Mouse (Mus musculus) MEL (cell line): ENCODE results near the gene Dnaja2. TPM values are rescaled to one million over a fixed set of nuclear protein-coding genes. Genes with fewer than 3 reads are reported as not detected.

ENCODE experiments used
- DNase-seq: peaks from one replicate; pipeline ENCODE4 v3.0.0; 2011; ENCODE audit warnings: low read depth, low spot score
- H3K27ac ChIP-seq: 2 replicates; pipeline ENCODE4 v1.5.1; 2012; ENCODE audit warnings: low read depth, mild to moderate bottlenecking, control low read depth, low read length, moderate library complexity; ENCODE audit not compliant: control insufficient read depth
- H3K27me3 ChIP-seq, 2 experiments: fragments of 150-350 bp in 1 of 2; sonication (generic) in 1 of 2; 2 replicates each; pipeline ENCODE4 v1.6.1; 2012; ENCODE audit warnings: low read length in 2 of 2, mild to moderate bottlenecking in 2 of 2, improper control_type of control experiment in 1 of 2, moderate library complexity in 1 of 2; ENCODE audit not compliant: insufficient read depth in 2 of 2, control insufficient read depth in 1 of 2
- H3K36me3 ChIP-seq, 2 experiments: 2 replicates each; pipeline ENCODE4 v1.6.1; 2012 to 2014; ENCODE audit warnings: low read length in 2 of 2, improper control_type of control experiment in 1 of 2, inconsistent platforms in 1 of 2, mild to moderate bottlenecking in 1 of 2; ENCODE audit not compliant: insufficient read depth in 2 of 2, control insufficient read depth in 1 of 2
- H3K4me1 ChIP-seq, 2 experiments: fragments of 150-350 bp in 1 of 2; sonication (generic) in 1 of 2; 2 replicates each; pipeline ENCODE4 v1.6.1; 2012; ENCODE audit warnings: low read length in 2 of 2, improper control_type of control experiment in 1 of 2, mild to moderate bottlenecking in 1 of 2; ENCODE audit not compliant: insufficient read depth in 2 of 2, control insufficient read depth in 1 of 2
- H3K4me3 ChIP-seq, 2 experiments: fragments of 150-350 bp in 1 of 2; sonication (generic) in 1 of 2; 2 replicates each; pipeline ENCODE4 v1.5.1; 2012; ENCODE audit warnings: low read depth in 2 of 2, low read length in 2 of 2, mild to moderate bottlenecking in 2 of 2, moderate library complexity in 2 of 2, control low read depth in 1 of 2, improper control_type of control experiment in 1 of 2; ENCODE audit not compliant: control insufficient read depth in 1 of 2, insufficient read depth in 1 of 2
- H3K79me2 ChIP-seq: 2 replicates; pipeline ENCODE4 v1.6.1; 2012; ENCODE audit warnings: mild to moderate bottlenecking, low read length, moderate library complexity; ENCODE audit not compliant: control insufficient read depth, poor library complexity, insufficient read depth
- H3K9ac ChIP-seq: 2 replicates; pipeline ENCODE4 v1.6.1; 2012; ENCODE audit warnings: low read depth, mild to moderate bottlenecking, control low read depth, low read length, moderate library complexity; ENCODE audit not compliant: control insufficient read depth, poor library complexity, severe bottlenecking
- H3K9me3 ChIP-seq: fragments of 150-350 bp; sonication (generic); replicated peaks from 2 replicates; pipeline ENCODE4 v1.6.1; 2012; ENCODE audit warnings: mild to moderate bottlenecking, low read length, improper control_type of control experiment, moderate library complexity; ENCODE audit not compliant: insufficient read depth
- BHLHE40 ChIP-seq: IDR thresholded peaks from 2 replicates; pipeline ENCODE4 v1.6.1; 2012; ENCODE audit warnings: low read depth, mild to moderate bottlenecking, inconsistent platforms, low read length, improper control_type of control experiment, borderline replicate concordance
- CHD1 ChIP-seq: IDR thresholded peaks from 2 replicates; pipeline ENCODE4 v1.6.1; 2012; ENCODE audit warnings: low read depth, mild to moderate bottlenecking, inconsistent platforms, low read length, improper control_type of control experiment
- ELF1 ChIP-seq: IDR thresholded peaks from 2 replicates; pipeline ENCODE4 v1.6.1; 2014; ENCODE audit warnings: low read depth, mild to moderate bottlenecking, inconsistent platforms, low read length, improper control_type of control experiment, moderate library complexity
- ETS1 ChIP-seq: IDR thresholded peaks from 2 replicates; pipeline ENCODE4 v1.6.1; 2012; ENCODE audit warnings: low read depth, mild to moderate bottlenecking, inconsistent platforms, low read length, improper control_type of control experiment, moderate library complexity
- GABPA ChIP-seq: IDR thresholded peaks from 2 replicates; pipeline ENCODE4 v1.6.1; 2012; ENCODE audit warnings: low read depth, mild to moderate bottlenecking, inconsistent platforms, low read length, improper control_type of control experiment, moderate library complexity
- HCFC1 ChIP-seq: IDR thresholded peaks from 2 replicates; pipeline ENCODE4 v1.6.1; 2012; ENCODE audit warnings: low read depth, mild to moderate bottlenecking, inconsistent platforms, low read length, improper control_type of control experiment, moderate library complexity
- KAT2A ChIP-seq: conservative IDR thresholded peaks from 2 replicates; pipeline ENCODE4 v1.6.1; 2012; ENCODE audit warnings: low read depth, low read length, improper control_type of control experiment, inconsistent platforms
- MAX ChIP-seq: IDR thresholded peaks from 2 replicates; pipeline ENCODE4 v1.6.1; 2011; ENCODE audit warnings: low read length, improper control_type of control experiment
- MEF2A ChIP-seq: IDR thresholded peaks from 2 replicates; pipeline ENCODE4 v1.6.1; 2014; ENCODE audit warnings: low read depth, mild to moderate bottlenecking, inconsistent platforms, low read length, improper control_type of control experiment; ENCODE audit not compliant: poor library complexity, insufficient replicate concordance, severe bottlenecking; ENCODE audit errors: extremely low read depth
- NELFE ChIP-seq: IDR thresholded peaks from 2 replicates; pipeline ENCODE4 v1.6.1; 2011; ENCODE audit warnings: low read depth, low read length, improper control_type of control experiment
- NRF1 ChIP-seq: IDR thresholded peaks from 2 replicates; pipeline ENCODE4 v1.6.1; 2014; ENCODE audit warnings: low read depth, mild to moderate bottlenecking, inconsistent platforms, low read length, improper control_type of control experiment, moderate library complexity; ENCODE audit not compliant: poor library complexity, insufficient read depth, severe bottlenecking
- POLR2A ChIP-seq, 2 experiments: IDR thresholded peaks; 2 replicates each; pipeline ENCODE4 v1.6.1; 2011 to 2012; ENCODE audit warnings: low read length in 2 of 2, mild to moderate bottlenecking in 2 of 2, control low read depth in 1 of 2, improper control_type of control experiment in 1 of 2, low read depth in 1 of 2, moderate library complexity in 1 of 2; ENCODE audit not compliant: control insufficient read depth in 1 of 2, insufficient read depth in 1 of 2, poor library complexity in 1 of 2
- POLR2AphosphoS2 ChIP-seq: IDR thresholded peaks from 2 replicates; pipeline ENCODE4 v1.6.1; 2011; ENCODE audit warnings: low read length, improper control_type of control experiment
- RAD21 ChIP-seq: IDR thresholded peaks from 2 replicates; pipeline ENCODE4 v1.6.1; 2011; ENCODE audit warnings: mild to moderate bottlenecking, low read depth, low read length, improper control_type of control experiment
- TBP ChIP-seq: IDR thresholded peaks from 2 replicates; pipeline ENCODE4 v1.8.0; 2011; ENCODE audit warnings: low read depth, low read length, improper control_type of control experiment
- UBTF ChIP-seq: IDR thresholded peaks from 2 replicates; pipeline ENCODE4 v1.6.1; 2012; ENCODE audit warnings: low read depth, mild to moderate bottlenecking, inconsistent platforms, low read length, improper control_type of control experiment, moderate library complexity, borderline replicate concordance; ENCODE audit not compliant: insufficient read depth
- USF1 ChIP-seq: IDR thresholded peaks from 2 replicates; pipeline ENCODE4 v1.6.1; 2014; ENCODE audit warnings: low read depth, mild to moderate bottlenecking, inconsistent platforms, low read length, improper control_type of control experiment, moderate library complexity
- ZMIZ1 ChIP-seq: IDR thresholded peaks from 2 replicates; pipeline ENCODE4 v1.6.1; 2012; ENCODE audit warnings: low read depth, mild to moderate bottlenecking, inconsistent platforms, low read length, improper control_type of control experiment, moderate library complexity
- polyA plus RNA-seq, 2 experiments: library from polyadenylated mRNA; stranded (reverse) in 1 of 2; unstranded in 1 of 2; fragments of >175 nt in 1 of 2; fragments of >200 nt in 1 of 2; gene quantifications; 2 replicates each; pipeline versions ENCODE4 v1.2.1 to v1.2.4; 2012; ENCODE audit warnings: low replicate concordance in 2 of 2, low read depth in 1 of 2; ENCODE audit not compliant: insufficient read length in 2 of 2, insufficient read depth in 1 of 2, missing spikeins in 1 of 2
- total RNA-seq: library from RNA; depleted of rRNA; stranded (reverse); fragments of 300-350 nt; gene quantifications from 2 replicates; pipeline ENCODE4 v1.2.3, GENCODE M21; 2012

Dnaja2 gene
- total and polyA plus RNA-seq, 3 experiments: 189 to 307 TPM; not detected in 1

GRCm38 (mm10) chr8:85594983-85595382 is 39.8 kb upstream of the Dnaja2 start:
- no peak overlapping the region for H3K4me3 ChIP-seq
- no peaks in the 10 kb centered on the region for H3K9me3 ChIP-seq
- no peak for DNase-seq
- no peak overlapping the region for H3K27ac ChIP-seq
- H3K79me2 ChIP-seq: no peaks in the 10 kb centered on the region
- TF ChIP-seq MEF2A (no peak), NELFE (no peak), GABPA (no peak), MAX (no peak), ELF1 (no peak), KAT2A (no peak), ZMIZ1 (no peak), NRF1 (no peak)
- TF ChIP-seq, all 39 proteins: peak for 0
- H3K27me3 ChIP-seq: no peaks in the 10 kb centered on the region; a peak in 1 of 4 replicates
- H3K4me1 ChIP-seq: no peaks in the 10 kb centered on the region
- H3K9ac ChIP-seq: no peak overlapping the region
- no peaks in the 10 kb centered on the region for H3K36me3 ChIP-seq

DNA sequence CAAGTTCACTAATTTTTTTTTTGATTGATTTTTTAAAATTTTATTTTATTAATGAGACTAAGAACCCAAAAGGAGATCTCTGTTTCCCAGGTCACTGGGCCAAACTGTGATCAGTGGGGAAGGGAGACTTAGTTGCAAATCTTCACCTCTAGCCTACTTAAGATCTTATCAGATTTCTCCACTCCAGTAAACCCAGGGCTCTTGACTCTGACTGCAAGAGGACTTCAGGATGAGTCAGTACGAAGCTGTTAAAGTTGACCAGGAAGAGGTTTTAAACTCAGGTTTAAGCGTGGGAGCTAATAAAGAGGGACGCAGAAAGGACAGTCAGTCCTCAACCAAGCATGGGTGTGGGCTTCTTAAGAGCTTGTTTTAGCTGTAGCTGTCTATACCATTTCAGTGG is 38.2 kb upstream of the Dnaja2 start:
- no peaks in the 10 kb centered on the region for H3K9me3 ChIP-seq
- H3K27ac ChIP-seq: no peak overlapping the region
- H3K4me1 ChIP-seq: no peaks in the 10 kb centered on the region
- no peak overlapping the region for H3K9ac ChIP-seq
- TF ChIP-seq ETS1 (no peak), POLR2A (IDR thresholded peaks at IDR 0.05; ENCODE audit: control insufficient read depth in 1 of 2, insufficient read depth in 1 of 2, low read depth in 1 of 2, low read length in 2 of 2, poor library complexity in 1 of 2) (no peak), CHD1 (no peak), RAD21 (no peak), BHLHE40 (no peak), USF1 (no peak), HCFC1 (no peak), UBTF (no peak), ELF1 (no peak), NELFE (no peak), KAT2A (no peak), TBP (no peak), POLR2AphosphoS2 (no peak)
- DNase-seq: no peak
- H3K36me3 ChIP-seq: no peaks in the 10 kb centered on the region
- H3K4me3 ChIP-seq: no peak overlapping the region
- H3K27me3 ChIP-seq: no peaks in the 10 kb centered on the region
- no peaks in the 10 kb centered on the region for H3K79me2 ChIP-seq
